Mouse (Mus musculus) embryonic facial prominence, embryonic 14.5 days (tissue): ENCODE results near the gene Spice1. TPM values are rescaled to one million over a fixed set of nuclear protein-coding genes. Genes with fewer than 3 reads are reported as not detected.

Experiments used
- ATAC-seq: fragments of 200-750 bp; cut with Nextera tagmentation; 2 replicates; pipeline ENCODE4 v1.8.0; 2017; ENCODE audit warnings: low read depth, moderate number of reproducible peaks, moderate TSS enrichment
- DNase-seq: peaks from one replicate; pipeline ENCODE4 v3.0.0-alpha.2; 2015; ENCODE audit warnings: low spot score
- H3K27ac ChIP-seq: fragments of 300-500 bp; sonication (generic); replicated peaks from 2 replicates; pipeline ENCODE4 v1.5.1; 2014; ENCODE audit warnings: low read depth, mild to moderate bottlenecking, low read length, moderate library complexity
- H3K27me3 ChIP-seq: fragments of 300-500 bp; sonication (generic); replicated peaks from 2 replicates; pipeline ENCODE4 v1.6.1; 2014; ENCODE audit warnings: low read length; ENCODE audit not compliant: control insufficient read depth, insufficient read depth
- H3K36me3 ChIP-seq: fragments of 300-500 bp; sonication (generic); 2 replicates; pipeline ENCODE4 v1.6.1; 2014; ENCODE audit warnings: low read length, mixed read lengths; ENCODE audit not compliant: control insufficient read depth, insufficient read depth
- H3K4me1 ChIP-seq: fragments of 300-500 bp; sonication (generic); 2 replicates; pipeline ENCODE4 v1.6.1; 2014; ENCODE audit warnings: antibody characterized with exemption, low read length; ENCODE audit not compliant: control insufficient read depth, insufficient read depth
- H3K4me2 ChIP-seq: fragments of 300-500 bp; sonication (generic); 2 replicates; pipeline ENCODE4 v1.6.1; 2014; ENCODE audit warnings: low read depth, mild to moderate bottlenecking, low read length, moderate library complexity, mixed read lengths
- H3K4me3 ChIP-seq: fragments of 300-500 bp; sonication (generic); 2 replicates; pipeline ENCODE4 v1.5.1; 2014; ENCODE audit warnings: low read depth, mild to moderate bottlenecking, low read length
- H3K9ac ChIP-seq: fragments of 300-500 bp; sonication (generic); 2 replicates; pipeline ENCODE4 v1.6.1; 2014; ENCODE audit warnings: low read depth, mild to moderate bottlenecking, low read length, moderate library complexity, mixed read lengths
- H3K9me3 ChIP-seq: fragments of 300-500 bp; sonication (generic); 2 replicates; pipeline ENCODE4 v1.6.1; 2016; ENCODE audit warnings: low read length; ENCODE audit not compliant: control insufficient read depth
- WGBS: fragments of 180-500 bp; shearing (Covaris S2); extraction: QIAGEN DNeasy Blood & Tissue Kit; methylation state at CpG from one replicate; pipeline ENCODE4 v1.1.7; 2014; 5-methylcytosine and 5-hydroxymethylcytosine counted together
- polyA plus RNA-seq: library from polyadenylated mRNA; unstranded; fragments of >200 nt; fragmentation: Nextera tagmentation; extraction: Ambion mirVana; gene quantifications from 2 replicates; pipeline ENCODE4 v1.2.1, GENCODE M21; 2014

The Spice1 gene
- 28.8 and 29.2 TPM in 2 replicates for polyA plus RNA-seq

DNA sequence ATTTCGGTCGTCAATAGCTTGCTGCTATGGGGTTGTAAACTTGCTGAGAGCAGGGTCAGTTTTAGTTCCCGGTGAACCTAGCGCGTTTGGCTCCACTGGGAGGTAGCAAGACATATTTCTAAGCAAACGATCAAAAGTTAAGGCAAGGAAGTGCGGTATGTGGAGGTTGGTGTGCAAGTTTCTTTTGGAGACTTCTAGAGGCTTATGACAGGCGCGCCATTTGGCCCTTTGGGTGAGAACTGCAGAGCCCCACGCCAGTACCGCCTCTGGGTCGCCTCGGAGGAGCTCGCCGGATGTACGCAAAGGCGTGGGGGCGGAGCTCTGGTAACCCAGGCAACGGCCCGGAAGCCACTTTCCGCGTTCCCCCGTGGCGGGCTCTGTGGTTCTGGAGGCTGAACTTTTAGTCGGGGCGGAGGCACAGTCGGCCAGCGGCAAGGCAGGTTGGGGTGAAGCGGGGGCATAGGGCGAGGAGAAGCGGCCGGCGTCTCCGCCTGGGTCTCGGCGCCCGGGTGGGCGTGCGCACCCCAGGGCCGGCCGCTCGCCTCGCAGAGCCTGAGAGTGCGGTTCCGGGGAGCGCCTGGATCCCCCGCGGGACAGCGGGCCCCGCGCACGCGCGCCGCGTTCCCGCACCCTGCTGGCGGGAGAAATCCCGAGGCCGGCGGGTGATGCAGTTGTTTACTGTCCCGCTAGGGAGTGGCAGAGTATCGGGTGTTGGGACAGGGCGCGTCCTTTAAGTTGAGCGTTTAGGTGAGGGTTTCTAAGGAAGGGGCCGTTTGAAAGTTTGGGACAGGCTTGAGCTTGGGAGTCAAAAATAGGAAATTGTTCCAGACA lies at the start of gene Spice1:
TSS of gene Spice1 (plus strand) at position 51 of the 831 bp plus-strand sequence.
- Histone ChIP-seq H3K9ac (peak within 1 kb of the TSS; percentile 79), H3K27me3 (no peaks in the 10 kb centered on the region), H3K27ac (peak within 1 kb of the TSS; percentile 89), H3K4me2 (peak within 1 kb of the TSS; percentile 73), H3K4me3 (peak within 1 kb of the TSS; percentile 71), H3K36me3 (no peaks in the 10 kb centered on the region), H3K4me1 (peaks cover 9% of the 10 kb centered on the region; the same call in 1 of the 2 replicates), H3K9me3 (no peaks in the 10 kb centered on the region)
- DNase-seq (peak; percentile 96), ATAC-seq (peak; percentile 99)
- under 1% methylated on average over 61 of the region's 67 CpGs for WGBS

DNA sequence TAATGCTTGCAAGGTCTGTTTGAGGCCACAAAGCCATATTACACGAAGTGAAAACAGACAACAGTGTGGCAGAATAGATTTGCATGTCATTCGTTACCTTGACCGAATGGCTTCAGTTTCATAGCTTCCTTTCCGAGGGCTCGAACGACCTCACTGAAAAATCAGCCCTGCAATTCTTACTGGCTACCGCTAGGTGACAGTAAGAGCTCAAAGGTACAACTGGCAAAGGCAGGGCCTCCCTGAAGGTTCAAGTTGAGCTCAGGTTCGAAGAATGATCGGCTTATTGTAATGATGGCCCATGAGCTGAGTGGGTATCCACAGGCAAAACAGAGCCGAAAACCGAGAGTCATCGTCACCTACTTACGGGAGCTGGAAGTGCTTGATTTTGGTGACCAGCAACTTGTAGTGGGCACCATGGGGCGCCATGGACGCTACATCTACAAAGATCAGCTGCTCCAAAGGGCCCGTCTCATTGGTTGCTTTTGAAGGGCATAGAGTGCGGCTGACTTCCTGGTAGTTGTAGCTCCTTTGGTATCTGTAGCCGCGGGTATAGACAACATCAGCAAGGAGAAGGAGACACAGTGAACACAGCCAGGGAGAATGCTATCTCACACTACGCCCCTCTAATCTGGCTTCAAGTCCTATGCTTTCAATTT lies 47.4 kb upstream of the Spice1 start:
- whole genome bisulfite sequencing = 82% methylated on average over 20 of the region's 20 CpGs
- Histone ChIP-seq H3K27me3 (no peaks in the 10 kb centered on the region), H3K4me3 (no peak overlapping the region), H3K9ac (no peak overlapping the region), H3K27ac (no peak overlapping the region), H3K4me1 (no peaks in the 10 kb centered on the region), H3K9me3 (no peaks in the 10 kb centered on the region), H3K36me3 (no peaks in the 10 kb centered on the region), H3K4me2 (no peak overlapping the region)
- DNase-seq (no peak), ATAC-seq (no peak)

GRCm38 (mm10) chr16:44302126-44302892 lies 44.6 kb upstream of the Spice1 start:
- DNase-seq (peak; percentile 12), ATAC-seq (no peak)
- no peaks in the 10 kb centered on the region for H3K9me3 ChIP-seq
- H3K9ac ChIP-seq = no peak overlapping the region
- H3K36me3 ChIP-seq = no peaks in the 10 kb centered on the region
- WGBS = 45% methylated on average over 10 of the region's 10 CpGs
- no peak overlapping the region for H3K4me2 ChIP-seq
- H3K27ac ChIP-seq = no peak overlapping the region
- H3K27me3 ChIP-seq = no peaks in the 10 kb centered on the region
- no peak overlapping the region for H3K4me3 ChIP-seq
- no peaks in the 10 kb centered on the region for H3K4me1 ChIP-seq

- no peaks in the 10 kb centered on the region for H3K4me1 ChIP-seq
- ATAC-seq (no peak), DNase-seq (no peak)
- no peak overlapping the region for H3K9ac ChIP-seq
- no peak overlapping the region for H3K27ac ChIP-seq
- 65% methylated on average over 2 of the region's 2 CpGs for WGBS
- no peaks in the 10 kb centered on the region for H3K27me3 ChIP-seq
- H3K36me3 ChIP-seq = no peaks in the 10 kb centered on the region
- H3K4me2 ChIP-seq = no peak overlapping the region
- no peak overlapping the region for H3K4me3 ChIP-seq
- no peaks in the 10 kb centered on the region for H3K9me3 ChIP-seq
Measured at GRCm38 (mm10) chr16:44303822-44304221, 43.1 kb upstream of the Spice1 start.

- Histone ChIP-seq H3K9me3 (no peaks in the 10 kb centered on the region), H3K4me1 (no peaks in the 10 kb centered on the region), H3K27me3 (no peaks in the 10 kb centered on the region), H3K4me3 (no peak overlapping the region), H3K9ac (no peak overlapping the region), H3K27ac (no peak overlapping the region), H3K4me2 (no peak overlapping the region), H3K36me3 (no peaks in the 10 kb centered on the region)
- ATAC-seq (no peak), DNase-seq (no peak)
- 50% methylated on average over 3 of the region's 3 CpGs for WGBS
Measured at GRCm38 (mm10) chr16:44305606-44306005, 41.3 kb upstream of the Spice1 start.

- 65% methylated on average over 4 of the region's 4 CpGs for WGBS
- H3K27ac ChIP-seq = no peak overlapping the region
- no peaks in the 10 kb centered on the region for H3K36me3 ChIP-seq
- H3K27me3 ChIP-seq = no peaks in the 10 kb centered on the region
- no peaks in the 10 kb centered on the region for H3K4me1 ChIP-seq
- ATAC-seq (no peak), DNase-seq (peak; percentile 37)
- H3K9me3 ChIP-seq = no peaks in the 10 kb centered on the region
- H3K4me3 ChIP-seq = no peak overlapping the region
- no peak overlapping the region for H3K9ac ChIP-seq
- no peak overlapping the region for H3K4me2 ChIP-seq
Measured at GRCm38 (mm10) chr16:44313422-44313821, 33.5 kb upstream of the Spice1 start.

- Histone ChIP-seq H3K4me2 (no peak overlapping the region), H3K27me3 (no peaks in the 10 kb centered on the region), H3K4me1 (no peaks in the 10 kb centered on the region), H3K4me3 (no peak overlapping the region), H3K36me3 (no peaks in the 10 kb centered on the region), H3K27ac (no peak overlapping the region), H3K9ac (no peak overlapping the region), H3K9me3 (no peaks in the 10 kb centered on the region)
- DNase-seq (no peak), ATAC-seq (no peak)
- WGBS = 81% methylated on average over 4 of the region's 4 CpGs
Measured at GRCm38 (mm10) chr16:44316350-44316749, 30.6 kb upstream of the Spice1 start.

GRCm38 (mm10) chr16:44320232-44320631 lies 26.7 kb upstream of the Spice1 start:
- ATAC-seq (no peak), DNase-seq (no peak)
- Histone ChIP-seq H3K9ac (no peak overlapping the region), H3K27ac (no peak overlapping the region), H3K27me3 (no peaks in the 10 kb centered on the region), H3K4me1 (no peaks in the 10 kb centered on the region), H3K4me3 (no peak overlapping the region), H3K4me2 (no peak overlapping the region), H3K9me3 (no peaks in the 10 kb centered on the region), H3K36me3 (no peaks in the 10 kb centered on the region)
- WGBS = 67% methylated on average over 3 of the region's 3 CpGs
